Mouse (Mus musculus) erythroblast, embryonic 14.5 days (primary cell): ENCODE measurements around the gene Hus1. TPM values are rescaled to one million over a fixed set of nuclear protein-coding genes. Genes with fewer than 3 reads are reported as not detected.

Source experiments
- H3K27me3 ChIP-seq: 2 replicates; pipeline ENCODE4 v1.6.1; 2012; ENCODE audit warnings: inconsistent platforms; ENCODE audit not compliant: control insufficient read depth
- H3K36me3 ChIP-seq: 2 replicates; pipeline ENCODE4 v1.6.1; 2012; ENCODE audit warnings: mild to moderate bottlenecking, inconsistent platforms; ENCODE audit not compliant: control insufficient read depth
- H3K4me1 ChIP-seq: 2 replicates; pipeline ENCODE4 v1.6.1; 2012; ENCODE audit warnings: inconsistent platforms; ENCODE audit not compliant: control insufficient read depth
- H3K4me3 ChIP-seq: replicated peaks from 2 replicates; pipeline ENCODE3; 2012; ENCODE audit warnings: moderate library complexity, mild to moderate bottlenecking, inconsistent platforms
- H3K9me3 ChIP-seq: 2 replicates; pipeline ENCODE4 v1.6.1; 2012; ENCODE audit warnings: low read length, inconsistent platforms, mixed read lengths; ENCODE audit not compliant: control insufficient read depth
- GATA1 ChIP-seq: IDR thresholded peaks from 2 replicates; pipeline ENCODE4 v1.6.1; 2012; ENCODE audit warnings: low read length, inconsistent platforms, mixed read lengths
- TAL1 ChIP-seq: IDR thresholded peaks from 3 replicates; pipeline ENCODE4 v1.6.1; 2012; ENCODE audit warnings: low read length, inconsistent platforms, mixed read lengths
- polyA plus RNA-seq: library from polyadenylated mRNA; stranded (reverse); fragments of >175 nt; gene quantifications from 2 replicates; pipeline ENCODE4 v1.2.3, GENCODE M21; 2012

The Hus1 gene
- 0.10 and 0.20 TPM in 2 replicates for polyA plus RNA-seq

DNA sequence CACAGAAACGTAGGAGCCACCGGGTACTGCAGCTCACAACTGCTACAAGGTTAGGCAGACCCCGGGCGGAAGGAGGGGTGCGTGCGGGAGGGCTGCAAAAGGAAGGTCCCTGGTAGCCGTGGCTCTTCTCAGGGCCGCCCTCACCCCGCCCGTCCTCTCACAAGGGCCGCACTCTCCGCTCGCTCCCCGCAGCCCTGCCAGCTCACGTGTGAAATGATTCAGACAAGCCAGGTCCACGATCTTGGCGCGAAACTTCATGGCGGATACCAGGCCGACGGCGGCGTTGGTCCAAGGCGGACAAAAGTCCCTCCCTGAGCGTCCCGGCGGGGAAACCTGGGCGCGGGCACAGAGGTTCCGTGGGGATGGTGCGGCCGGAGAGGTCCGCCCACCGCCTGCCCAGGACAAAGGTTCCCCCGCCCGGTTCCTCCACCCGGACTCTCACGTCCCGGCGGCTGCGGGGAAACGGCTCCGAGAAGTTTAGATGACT is at the start of gene Hus1:
Gene Hus1, minus strand, starts transcription at position 339 of the 487 bp plus-strand sequence.
- peak within 1 kb of the TSS; percentile 95 for H3K4me3 ChIP-seq
- no peaks in the 10 kb centered on the region for H3K27me3 ChIP-seq
- TF ChIP-seq TAL1 (no peak), GATA1 (no peak)
- H3K4me1 ChIP-seq: peaks cover 24% of the 10 kb centered on the region
- H3K36me3 ChIP-seq: peaks cover 28% of the 10 kb centered on the region
- H3K9me3 ChIP-seq: no peaks in the 10 kb centered on the region

- Histone ChIP-seq H3K9me3 (no peaks in the 10 kb centered on the region), H3K4me3 (no peak overlapping the region), H3K27me3 (no peaks in the 10 kb centered on the region), H3K4me1 (no peaks in the 10 kb centered on the region), H3K36me3 (no peaks in the 10 kb centered on the region)
- TF ChIP-seq GATA1: no peak
- no peak for TF ChIP-seq TAL1
These were observed 49.5 kb upstream of the Hus1 start for GRCm38 (mm10) chr11:9060484-9060883.

GRCm38 (mm10) chr11:9060029-9060428 is 49.0 kb upstream of the Hus1 start:
- H3K4me3 ChIP-seq: no peak overlapping the region
- no peaks in the 10 kb centered on the region for H3K27me3 ChIP-seq
- TF ChIP-seq TAL1 (no peak), GATA1 (no peak)
- H3K4me1 ChIP-seq: no peaks in the 10 kb centered on the region
- H3K9me3 ChIP-seq: no peaks in the 10 kb centered on the region
- no peaks in the 10 kb centered on the region for H3K36me3 ChIP-seq

DNA sequence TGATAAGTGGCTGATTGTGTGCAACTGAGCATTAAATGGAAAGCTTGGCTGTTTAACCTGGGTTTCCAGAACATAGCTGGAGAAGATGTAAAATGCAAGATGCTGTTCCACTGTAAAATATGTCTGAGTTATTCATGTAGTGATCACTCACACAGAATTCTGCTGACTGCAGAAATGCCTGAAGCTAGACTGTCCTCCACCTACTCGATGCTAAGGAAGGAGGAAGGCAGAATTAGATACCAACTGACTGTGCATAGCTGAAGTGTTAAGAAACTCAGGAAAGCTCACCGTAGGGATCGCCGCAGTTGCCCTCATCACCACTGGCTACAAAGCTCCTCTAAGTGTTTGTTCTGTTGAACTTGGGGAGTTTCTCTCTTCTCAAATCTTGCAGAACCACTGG is 46.7 kb upstream of the Hus1 start:
- no peaks in the 10 kb centered on the region for H3K27me3 ChIP-seq
- H3K4me3 ChIP-seq: no peak overlapping the region
- H3K9me3 ChIP-seq: no peaks in the 10 kb centered on the region
- H3K36me3 ChIP-seq: no peaks in the 10 kb centered on the region
- TF ChIP-seq GATA1 (no peak), TAL1 (no peak)
- H3K4me1 ChIP-seq: no peaks in the 10 kb centered on the region

DNA sequence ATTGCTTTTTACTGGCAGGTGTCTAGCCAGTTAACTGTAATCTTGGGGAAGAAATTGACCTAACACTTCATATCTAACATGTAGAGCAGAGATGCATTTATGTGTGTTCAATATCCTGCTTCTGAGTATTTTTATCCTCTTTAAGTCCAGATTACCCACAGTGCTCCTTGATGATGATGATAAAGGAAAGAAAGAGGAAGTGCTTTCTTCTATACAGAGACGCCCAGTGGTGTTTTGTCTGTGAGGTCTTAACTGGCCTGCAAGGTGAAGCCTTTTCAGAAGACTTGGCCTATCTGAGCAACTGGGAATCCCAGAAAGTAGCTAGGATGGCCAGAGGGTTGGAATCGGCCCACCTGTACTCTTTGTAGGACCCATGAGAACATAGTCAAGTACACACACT is 45.9 kb upstream of the Hus1 start:
- no peaks in the 10 kb centered on the region for H3K4me1 ChIP-seq
- H3K4me3 ChIP-seq: no peak overlapping the region
- TF ChIP-seq TAL1 (no peak), GATA1 (no peak)
- no peaks in the 10 kb centered on the region for H3K9me3 ChIP-seq
- no peaks in the 10 kb centered on the region for H3K27me3 ChIP-seq
- H3K36me3 ChIP-seq: no peaks in the 10 kb centered on the region

- Histone ChIP-seq H3K9me3 (no peaks in the 10 kb centered on the region), H3K4me3 (no peak overlapping the region), H3K36me3 (no peaks in the 10 kb centered on the region), H3K27me3 (peaks cover 17% of the 10 kb centered on the region), H3K4me1 (peaks cover 10% of the 10 kb centered on the region)
- TF ChIP-seq GATA1 (no peak), TAL1 (no peak)
These were observed 40.9 kb upstream of the Hus1 start for GRCm38 (mm10) chr11:9051895-9052294.

DNA sequence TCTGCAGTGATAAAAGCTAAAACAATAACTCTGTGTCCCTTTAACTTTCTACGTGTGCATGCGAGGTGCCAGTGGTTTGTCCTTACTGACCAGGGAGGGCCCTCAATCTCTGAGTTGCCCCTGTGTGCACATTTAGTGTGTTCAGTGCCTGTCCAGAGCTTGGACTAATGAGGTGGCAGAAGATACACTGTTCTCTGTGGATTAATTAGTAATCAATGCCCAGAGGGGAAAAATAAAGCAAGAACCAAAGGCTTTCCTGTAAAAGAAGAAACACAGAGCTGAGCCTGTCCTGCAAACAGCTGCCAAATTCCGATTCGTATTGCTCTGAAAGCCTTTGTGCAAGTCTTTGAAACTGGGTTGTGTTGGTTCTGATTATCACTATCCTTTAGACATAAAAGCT is 39.2 kb upstream of the Hus1 start:
- H3K36me3 ChIP-seq: no peaks in the 10 kb centered on the region
- TF ChIP-seq TAL1 (no peak), GATA1 (no peak)
- H3K9me3 ChIP-seq: no peaks in the 10 kb centered on the region
- peaks cover 17% of the 10 kb centered on the region for H3K27me3 ChIP-seq
- peaks cover 10% of the 10 kb centered on the region for H3K4me1 ChIP-seq
- H3K4me3 ChIP-seq: no peak overlapping the region

- Histone ChIP-seq H3K4me1 (peaks cover 10% of the 10 kb centered on the region), H3K36me3 (no peaks in the 10 kb centered on the region), H3K4me3 (peak within 1 kb of the TSS; percentile 53), H3K9me3 (no peaks in the 10 kb centered on the region), H3K27me3 (peaks cover 17% of the 10 kb centered on the region)
- TF ChIP-seq GATA1 (no peak), TAL1 (no peak)
These were observed 37.7 kb upstream of the Hus1 start, which contains the start of gene Sun3 for GRCm38 (mm10) chr11:9048703-9049060. Gene Sun3 (minus strand): TSS chr11:9048991.

- Histone ChIP-seq H3K36me3 (no peaks in the 10 kb centered on the region), H3K27me3 (peaks cover 17% of the 10 kb centered on the region), H3K9me3 (no peaks in the 10 kb centered on the region), H3K4me3 (peak within 1 kb of the TSS; percentile 53), H3K4me1 (peaks cover 10% of the 10 kb centered on the region)
- no peak for TF ChIP-seq GATA1
- no peak for TF ChIP-seq TAL1
These were observed 37.2 kb upstream of the Hus1 start, which contains the start of gene Gm11992 for GRCm38 (mm10) chr11:9048011-9048702. Gene Gm11992 (plus strand): TSS chr11:9048594.

GRCm38 (mm10) chr11:9047044-9047443 is 36.1 kb upstream of the Hus1 start:
- Histone ChIP-seq H3K4me3 (no peak overlapping the region), H3K4me1 (peaks cover 10% of the 10 kb centered on the region), H3K27me3 (peaks cover 17% of the 10 kb centered on the region), H3K36me3 (no peaks in the 10 kb centered on the region), H3K9me3 (no peaks in the 10 kb centered on the region)
- no peak for TF ChIP-seq GATA1
- no peak for TF ChIP-seq TAL1
